Mouse (Mus musculus): Measurements from ENCODE around the gene Mfsd4b1.

The Mfsd4b1 gene

GRCm38 (mm10) chr10:40024554-40025428, at the start of gene Mfsd4b1:
Gene Mfsd4b1, minus strand, starts transcription at chr10:40025268.
- peak; percentile 90 for DNase-seq (ENCODE audit: low read depth, low spot score)

- no peak for DNase-seq (ENCODE audit: low read depth, low spot score)
Measured at GRCm38 (mm10) chr10:40073608-40074007, 48.5 kb upstream of the Mfsd4b1 start.

- DNase-seq (ENCODE audit: low read depth, low spot score): no peak
Measured at GRCm38 (mm10) chr10:40070684-40071083, 45.6 kb upstream of the Mfsd4b1 start.

DNA sequence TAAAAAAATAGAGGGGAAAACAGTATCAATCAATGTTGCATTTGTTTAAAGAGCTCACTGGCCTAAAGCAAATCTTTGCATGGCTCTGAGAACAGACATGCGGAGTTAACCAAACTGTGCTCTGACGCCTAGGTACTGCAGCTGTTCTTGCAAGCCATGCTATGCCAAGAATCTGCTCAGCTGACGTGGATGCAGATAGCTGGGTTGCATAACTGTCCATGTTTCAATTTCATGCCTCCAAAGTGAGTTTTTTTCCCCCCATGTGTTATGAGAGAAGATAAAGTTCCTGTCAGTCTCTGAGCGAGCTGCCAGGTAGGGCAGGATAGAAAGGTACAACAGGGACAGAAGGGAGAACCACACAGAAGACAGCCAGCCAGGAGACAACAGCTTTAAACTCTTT, 44.2 kb upstream of the Mfsd4b1 start:
- peak; percentile 89 for DNase-seq (ENCODE audit: low read depth, low spot score)

- no peak for DNase-seq (ENCODE audit: low read depth, low spot score)
Measured at GRCm38 (mm10) chr10:40068595-40068994, 43.5 kb upstream of the Mfsd4b1 start.

DNA sequence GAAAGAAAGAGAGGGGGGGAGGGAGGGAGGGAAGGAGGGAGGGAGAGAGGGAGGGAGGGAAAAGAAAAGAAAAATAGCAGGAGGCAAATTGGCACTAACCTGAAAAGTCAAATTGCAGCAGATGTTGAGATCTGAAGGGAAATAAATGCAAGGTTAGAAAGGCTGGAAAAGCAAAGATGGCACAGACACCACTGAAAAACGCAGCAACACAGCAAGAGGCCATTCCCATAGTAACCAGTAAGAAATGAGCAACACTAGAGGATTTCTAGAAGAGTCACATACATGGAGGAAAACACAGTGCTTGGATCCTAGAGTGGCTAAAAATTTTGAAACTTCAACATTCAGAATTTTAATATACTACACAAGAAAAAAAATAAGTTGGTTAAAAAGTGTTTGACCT, 42.5 kb upstream of the Mfsd4b1 start:
- DNase-seq (ENCODE audit: low read depth, low spot score): no peak

GRCm38 (mm10) chr10:40067071-40067470, 42.0 kb upstream of the Mfsd4b1 start:
- DNase-seq (ENCODE audit: low read depth, low spot score): no peak

GRCm38 (mm10) chr10:40065357-40065756, 40.3 kb upstream of the Mfsd4b1 start:
- DNase-seq (ENCODE audit: low read depth, low spot score): no peak

- DNase-seq (ENCODE audit: low read depth, low spot score): no peak
Measured at GRCm38 (mm10) chr10:40063291-40063890, 38.3 kb upstream of the Mfsd4b1 start.

GRCm38 (mm10) chr10:40062812-40063211, 37.7 kb upstream of the Mfsd4b1 start:
- DNase-seq (ENCODE audit: low read depth, low spot score): no peak

GRCm38 (mm10) chr10:40061926-40062325, 36.9 kb upstream of the Mfsd4b1 start:
- no peak for DNase-seq (ENCODE audit: low read depth, low spot score)

DNA sequence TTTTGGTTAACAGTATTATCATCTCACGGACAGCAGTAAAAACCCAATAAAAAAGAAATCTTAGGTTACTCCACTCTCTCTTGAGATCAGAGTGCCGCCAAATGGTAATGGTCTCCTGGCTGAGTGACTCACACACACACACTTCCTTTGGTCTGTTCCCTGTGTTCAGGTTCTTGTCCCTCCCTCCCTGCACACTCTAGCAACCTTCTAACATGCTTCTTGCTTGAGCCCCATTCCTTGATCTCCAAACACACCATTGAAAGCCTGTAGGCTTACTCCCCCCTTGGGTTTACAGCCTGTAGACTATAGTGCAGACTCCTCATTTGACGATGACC, 33.7 kb upstream of the Mfsd4b1 start:
- DNase-seq (ENCODE audit: low read depth, low spot score): no peak

GRCm38 (mm10) chr10:40058062-40058785, 33.2 kb upstream of the Mfsd4b1 start:
- DNase-seq (ENCODE audit: low read depth, low spot score): peak; percentile 81

DNA sequence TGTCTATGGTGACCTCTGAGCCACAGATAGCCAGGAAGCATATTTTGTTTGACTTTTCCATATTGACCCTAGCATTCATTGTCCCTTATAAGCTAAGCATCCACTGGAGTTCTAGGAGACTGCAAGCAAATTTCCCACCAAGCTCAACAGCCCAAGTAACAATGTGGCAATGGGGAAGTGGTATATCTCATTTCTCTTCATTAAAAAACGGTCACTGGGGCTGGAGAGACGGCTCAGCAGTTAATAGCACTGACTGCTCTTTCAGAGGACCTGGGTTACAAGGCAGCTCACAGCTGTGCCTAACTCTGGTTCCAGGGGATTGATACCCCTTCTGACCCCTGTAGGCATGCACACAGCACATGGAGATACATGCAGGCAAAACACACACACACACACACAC, 32.5 kb upstream of the Mfsd4b1 start:
- DNase-seq (ENCODE audit: low read depth, low spot score): no peak

DNA sequence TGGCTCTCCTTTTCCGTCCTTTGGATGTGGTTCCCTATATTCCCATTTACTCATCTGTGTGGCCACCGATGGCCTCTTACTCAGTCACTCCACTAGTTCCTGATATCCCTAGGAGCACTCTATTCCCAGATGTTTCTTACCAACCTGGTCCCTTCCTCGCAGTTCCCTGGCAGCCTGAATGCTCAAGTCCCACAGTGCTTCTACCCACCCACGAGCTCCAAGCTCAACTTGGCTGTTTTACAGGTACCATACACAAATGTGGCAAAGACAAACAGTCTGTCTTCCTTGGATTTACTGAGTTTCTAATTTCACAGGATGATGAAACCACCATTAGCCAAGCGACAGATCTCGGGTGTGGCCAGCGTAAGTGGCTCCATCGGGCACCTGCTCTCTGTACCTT, 29.4 kb upstream of the Mfsd4b1 start:
- DNase-seq (ENCODE audit: low read depth, low spot score): no peak

GRCm38 (mm10) chr10:40053896-40054295, 28.8 kb upstream of the Mfsd4b1 start:
- DNase-seq (ENCODE audit: low read depth, low spot score): no peak

DNA sequence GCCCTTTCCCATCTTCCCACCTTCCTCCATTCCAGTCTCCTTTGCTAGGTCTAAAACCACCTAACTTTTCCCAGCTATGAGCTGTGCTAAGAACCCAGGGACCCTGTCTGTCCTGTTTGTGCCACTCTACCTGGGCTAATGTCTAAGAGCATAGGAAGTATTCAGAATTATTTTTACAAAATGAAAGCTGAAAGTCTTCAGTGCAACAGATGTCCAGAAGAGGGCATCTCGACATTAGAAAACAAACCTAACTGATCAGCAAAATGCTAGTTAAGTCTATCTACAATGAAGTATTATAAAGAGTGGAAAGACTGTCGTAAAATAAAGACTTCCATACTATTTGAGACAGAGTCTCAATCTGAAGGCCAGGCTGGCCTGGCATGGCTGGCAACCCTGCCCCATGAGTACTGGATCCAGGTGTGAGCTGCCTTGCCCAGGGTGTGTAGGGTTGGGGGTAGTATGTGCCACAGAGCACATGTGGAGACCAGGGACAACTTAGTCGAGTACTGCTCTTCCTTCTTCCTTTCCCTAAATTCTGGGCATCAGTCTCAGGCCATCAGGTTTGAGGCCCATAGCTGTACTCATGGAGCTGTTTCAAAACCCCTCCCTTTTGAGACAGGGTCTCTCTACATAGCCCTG, 28.3 kb upstream of the Mfsd4b1 start:
- no peak for DNase-seq (ENCODE audit: low read depth, low spot score)

- no peak for DNase-seq (ENCODE audit: low read depth, low spot score)
Measured at GRCm38 (mm10) chr10:40051997-40052396, 26.9 kb upstream of the Mfsd4b1 start.

GRCm38 (mm10) chr10:40050763-40051162, 25.7 kb upstream of the Mfsd4b1 start:
- no peak for DNase-seq (ENCODE audit: low read depth, low spot score)

GRCm38 (mm10) chr10:40041339-40041738, 16.3 kb upstream of the Mfsd4b1 start:
- no peak for DNase-seq (ENCODE audit: low read depth, low spot score)

GRCm38 (mm10) chr10:40036686-40037560, 11.9 kb upstream of the Mfsd4b1 start:
- no peak for DNase-seq (ENCODE audit: low read depth, low spot score)
